Mouse (Mus musculus): Measurements from ENCODE around the gene Shf.

Shf gene

GRCm38 (mm10) chr2:122368081-122368971, 636 bp downstream of the Shf start:
- DNase-seq (ENCODE audit: low spot score), result no peak

- DNase-seq (ENCODE audit: low spot score), result no peak
These were observed 1.3 kb downstream of the Shf start for GRCm38 (mm10) chr2:122367701-122368080.

- DNase-seq (ENCODE audit: low spot score), result no peak
These were observed 1.8 kb downstream of the Shf start for GRCm38 (mm10) chr2:122367181-122367580.

- no peak for DNase-seq (ENCODE audit: low spot score)
These were observed 2.3 kb downstream of the Shf start for GRCm38 (mm10) chr2:122366706-122367105.

- no peak for DNase-seq (ENCODE audit: low spot score)
These were observed 2.9 kb downstream of the Shf start for GRCm38 (mm10) chr2:122366039-122366438.

GRCm38 (mm10) chr2:122365244-122365866, 3.6 kb downstream of the Shf start:
- DNase-seq (ENCODE audit: low spot score), result no peak

- DNase-seq (ENCODE audit: low spot score), result no peak
These were observed 4.5 kb downstream of the Shf start for GRCm38 (mm10) chr2:122364352-122364944.

GRCm38 (mm10) chr2:122362622-122363523, 6.1 kb downstream of the Shf start:
- DNase-seq (ENCODE audit: low spot score), result no peak

GRCm38 (mm10) chr2:122361868-122362621, 6.9 kb downstream of the Shf start:
- no peak for DNase-seq (ENCODE audit: low spot score)

- no peak for DNase-seq (ENCODE audit: low spot score)
These were observed 7.8 kb downstream of the Shf start for GRCm38 (mm10) chr2:122361181-122361580.

- DNase-seq (ENCODE audit: low spot score), result no peak
These were observed 8.7 kb downstream of the Shf start for GRCm38 (mm10) chr2:122360310-122360709.

GRCm38 (mm10) chr2:122356187-122356586, 12.8 kb downstream of the Shf start:
- DNase-seq (ENCODE audit: low spot score), result no peak

GRCm38 (mm10) chr2:122355389-122355788, 13.6 kb downstream of the Shf start:
- no peak for DNase-seq (ENCODE audit: low spot score)

GRCm38 (mm10) chr2:122354191-122354929, 14.6 kb downstream of the Shf start:
- no peak for DNase-seq (ENCODE audit: low spot score)

- DNase-seq (ENCODE audit: low spot score), result no peak
These were observed 15.2 kb downstream of the Shf start for GRCm38 (mm10) chr2:122353765-122354164.

GRCm38 (mm10) chr2:122352992-122353391, 16.0 kb downstream of the Shf start:
- DNase-seq (ENCODE audit: low spot score), result no peak

GRCm38 (mm10) chr2:122351931-122352329, 17.0 kb downstream of the Shf start:
- DNase-seq (ENCODE audit: low spot score), result no peak

- no peak for DNase-seq (ENCODE audit: low spot score)
These were observed 17.6 kb downstream of the Shf start for GRCm38 (mm10) chr2:122351156-122351930.

GRCm38 (mm10) chr2:122349136-122349785, 19.7 kb downstream of the Shf start:
- no peak for DNase-seq (ENCODE audit: low spot score)

All from ovary, postnatal 10 days (tissue).